Mouse (Mus musculus) MEL (cell line): Measurements from ENCODE around the gene Lyg1. TPM values are rescaled to one million over a fixed set of nuclear protein-coding genes. Genes with fewer than 3 reads are reported as not detected.
A peak's percentile ranks its signal among the peaks of the same experiment; 100 is the strongest.

Experiments used
- DNase-seq: peaks from one replicate; pipeline ENCODE4 v3.0.0; 2011; ENCODE audit warnings: low read depth, low spot score
- H3K27ac ChIP-seq: 2 replicates; pipeline ENCODE4 v1.5.1; 2012; ENCODE audit warnings: low read depth, mild to moderate bottlenecking, control low read depth, low read length, moderate library complexity; ENCODE audit not compliant: control insufficient read depth
- H3K27me3 ChIP-seq, 2 experiments: fragments of 150-350 bp in 1 of 2; sonication (generic) in 1 of 2; 2 replicates each; pipeline ENCODE4 v1.6.1; 2012; ENCODE audit warnings: low read length in 2 of 2, mild to moderate bottlenecking in 2 of 2, improper control_type of control experiment in 1 of 2, moderate library complexity in 1 of 2; ENCODE audit not compliant: insufficient read depth in 2 of 2, control insufficient read depth in 1 of 2
- H3K36me3 ChIP-seq, 2 experiments: 2 replicates each; pipeline ENCODE4 v1.6.1; 2012 to 2014; ENCODE audit warnings: low read length in 2 of 2, improper control_type of control experiment in 1 of 2, inconsistent platforms in 1 of 2, mild to moderate bottlenecking in 1 of 2; ENCODE audit not compliant: insufficient read depth in 2 of 2, control insufficient read depth in 1 of 2
- H3K4me1 ChIP-seq, 2 experiments: fragments of 150-350 bp in 1 of 2; sonication (generic) in 1 of 2; 2 replicates each; pipeline ENCODE4 v1.6.1; 2012; ENCODE audit warnings: low read length in 2 of 2, improper control_type of control experiment in 1 of 2, mild to moderate bottlenecking in 1 of 2; ENCODE audit not compliant: insufficient read depth in 2 of 2, control insufficient read depth in 1 of 2
- H3K4me3 ChIP-seq, 2 experiments: fragments of 150-350 bp in 1 of 2; sonication (generic) in 1 of 2; 2 replicates each; pipeline ENCODE4 v1.5.1; 2012; ENCODE audit warnings: low read depth in 2 of 2, low read length in 2 of 2, mild to moderate bottlenecking in 2 of 2, moderate library complexity in 2 of 2, control low read depth in 1 of 2, improper control_type of control experiment in 1 of 2; ENCODE audit not compliant: control insufficient read depth in 1 of 2, insufficient read depth in 1 of 2
- H3K79me2 ChIP-seq: 2 replicates; pipeline ENCODE4 v1.6.1; 2012; ENCODE audit warnings: mild to moderate bottlenecking, low read length, moderate library complexity; ENCODE audit not compliant: control insufficient read depth, poor library complexity, insufficient read depth
- H3K9ac ChIP-seq: 2 replicates; pipeline ENCODE4 v1.6.1; 2012; ENCODE audit warnings: low read depth, mild to moderate bottlenecking, control low read depth, low read length, moderate library complexity; ENCODE audit not compliant: control insufficient read depth, poor library complexity, severe bottlenecking
- H3K9me3 ChIP-seq: fragments of 150-350 bp; sonication (generic); replicated peaks from 2 replicates; pipeline ENCODE4 v1.6.1; 2012; ENCODE audit warnings: mild to moderate bottlenecking, low read length, improper control_type of control experiment, moderate library complexity; ENCODE audit not compliant: insufficient read depth
- CHD2 ChIP-seq: IDR thresholded peaks from 2 replicates; pipeline ENCODE4 v1.6.1; 2011; ENCODE audit warnings: low read length, improper control_type of control experiment
- E2F4 ChIP-seq: IDR thresholded peaks from 2 replicates; pipeline ENCODE4 v1.6.1; 2011; ENCODE audit warnings: low read depth, low read length, improper control_type of control experiment, borderline replicate concordance
- ELF1 ChIP-seq: IDR thresholded peaks from 2 replicates; pipeline ENCODE4 v1.6.1; 2014; ENCODE audit warnings: low read depth, mild to moderate bottlenecking, inconsistent platforms, low read length, improper control_type of control experiment, moderate library complexity
- EP300 ChIP-seq, 2 experiments: IDR thresholded peaks; 2 replicates each; pipeline ENCODE4 v1.6.1; 2011; ENCODE audit warnings: improper control_type of control experiment in 2 of 2, low read length in 2 of 2, low read depth in 1 of 2, mild to moderate bottlenecking in 1 of 2
- ETS1 ChIP-seq: IDR thresholded peaks from 2 replicates; pipeline ENCODE4 v1.6.1; 2012; ENCODE audit warnings: low read depth, mild to moderate bottlenecking, inconsistent platforms, low read length, improper control_type of control experiment, moderate library complexity
- GABPA ChIP-seq: IDR thresholded peaks from 2 replicates; pipeline ENCODE4 v1.6.1; 2012; ENCODE audit warnings: low read depth, mild to moderate bottlenecking, inconsistent platforms, low read length, improper control_type of control experiment, moderate library complexity
- GATA1 ChIP-seq: IDR thresholded peaks from 2 replicates; pipeline ENCODE4 v1.6.1; 2011; ENCODE audit warnings: low read depth, low read length, improper control_type of control experiment
- JUND ChIP-seq: IDR thresholded peaks from 2 replicates; pipeline ENCODE4 v1.6.1; 2011; ENCODE audit warnings: low read depth, mild to moderate bottlenecking, improper control_type of control experiment, low read length
- KAT2A ChIP-seq: conservative IDR thresholded peaks from 2 replicates; pipeline ENCODE4 v1.6.1; 2012; ENCODE audit warnings: low read depth, low read length, improper control_type of control experiment, inconsistent platforms
- MAFK ChIP-seq: IDR thresholded peaks from 2 replicates; pipeline ENCODE4 v1.6.1; 2011; ENCODE audit warnings: low read depth, mild to moderate bottlenecking, low read length, improper control_type of control experiment, borderline replicate concordance
- MAX ChIP-seq: IDR thresholded peaks from 2 replicates; pipeline ENCODE4 v1.6.1; 2011; ENCODE audit warnings: low read length, improper control_type of control experiment
- MAZ ChIP-seq: IDR thresholded peaks from 2 replicates; pipeline ENCODE4 v1.6.1; 2012; ENCODE audit warnings: low read depth, mild to moderate bottlenecking, inconsistent platforms, low read length, improper control_type of control experiment
- MXI1 ChIP-seq: IDR thresholded peaks from 2 replicates; pipeline ENCODE4 v1.6.1; 2011; ENCODE audit warnings: mild to moderate bottlenecking, low read depth, low read length, improper control_type of control experiment
- NRF1 ChIP-seq: IDR thresholded peaks from 2 replicates; pipeline ENCODE4 v1.6.1; 2014; ENCODE audit warnings: low read depth, mild to moderate bottlenecking, inconsistent platforms, low read length, improper control_type of control experiment, moderate library complexity; ENCODE audit not compliant: poor library complexity, insufficient read depth, severe bottlenecking
- POLR2A ChIP-seq, 2 experiments: IDR thresholded peaks; 2 replicates each; pipeline ENCODE4 v1.6.1; 2011 to 2012; ENCODE audit warnings: low read length in 2 of 2, mild to moderate bottlenecking in 2 of 2, control low read depth in 1 of 2, improper control_type of control experiment in 1 of 2, low read depth in 1 of 2, moderate library complexity in 1 of 2; ENCODE audit not compliant: control insufficient read depth in 1 of 2, insufficient read depth in 1 of 2, poor library complexity in 1 of 2
- POLR2AphosphoS2 ChIP-seq: IDR thresholded peaks from 2 replicates; pipeline ENCODE4 v1.6.1; 2011; ENCODE audit warnings: low read length, improper control_type of control experiment
- RAD21 ChIP-seq: IDR thresholded peaks from 2 replicates; pipeline ENCODE4 v1.6.1; 2011; ENCODE audit warnings: mild to moderate bottlenecking, low read depth, low read length, improper control_type of control experiment
- SMC3 ChIP-seq: IDR thresholded peaks from 2 replicates; pipeline ENCODE4 v1.6.1; 2011; ENCODE audit warnings: low read depth, low read length, improper control_type of control experiment
- TBP ChIP-seq: IDR thresholded peaks from 2 replicates; pipeline ENCODE4 v1.8.0; 2011; ENCODE audit warnings: low read depth, low read length, improper control_type of control experiment
- TCF12 ChIP-seq: IDR thresholded peaks from 2 replicates; pipeline ENCODE4 v1.6.1; 2014; ENCODE audit warnings: low read depth, mild to moderate bottlenecking, inconsistent platforms, low read length, improper control_type of control experiment, moderate library complexity
- UBTF ChIP-seq: IDR thresholded peaks from 2 replicates; pipeline ENCODE4 v1.6.1; 2012; ENCODE audit warnings: low read depth, mild to moderate bottlenecking, inconsistent platforms, low read length, improper control_type of control experiment, moderate library complexity, borderline replicate concordance; ENCODE audit not compliant: insufficient read depth
- USF1 ChIP-seq: IDR thresholded peaks from 2 replicates; pipeline ENCODE4 v1.6.1; 2014; ENCODE audit warnings: low read depth, mild to moderate bottlenecking, inconsistent platforms, low read length, improper control_type of control experiment, moderate library complexity
- USF2 ChIP-seq, 2 experiments: IDR thresholded peaks; 2 replicates each; pipeline ENCODE4 v1.6.1; 2011 to 2012; ENCODE audit warnings: improper control_type of control experiment in 2 of 2, low read length in 2 of 2, borderline replicate concordance in 1 of 2, inconsistent platforms in 1 of 2, low read depth in 1 of 2, mild to moderate bottlenecking in 1 of 2; ENCODE audit not compliant: insufficient read depth in 1 of 2
- ZMIZ1 ChIP-seq: IDR thresholded peaks from 2 replicates; pipeline ENCODE4 v1.6.1; 2012; ENCODE audit warnings: low read depth, mild to moderate bottlenecking, inconsistent platforms, low read length, improper control_type of control experiment, moderate library complexity
- polyA plus RNA-seq, 2 experiments: library from polyadenylated mRNA; stranded (reverse) in 1 of 2; unstranded in 1 of 2; fragments of >175 nt in 1 of 2; fragments of >200 nt in 1 of 2; gene quantifications; 2 replicates each; pipeline versions ENCODE4 v1.2.1 to v1.2.4; 2012; ENCODE audit warnings: low replicate concordance in 2 of 2, low read depth in 1 of 2; ENCODE audit not compliant: insufficient read length in 2 of 2, insufficient read depth in 1 of 2, missing spikeins in 1 of 2
- total RNA-seq: library from RNA; depleted of rRNA; stranded (reverse); fragments of 300-350 nt; gene quantifications from 2 replicates; pipeline ENCODE4 v1.2.3, GENCODE M21; 2012

Gene Lyg1
- total and polyA plus RNA-seq, 3 experiments, result not detected

- no peak for TF ChIP-seq UBTF
- TF ChIP-seq ETS1, result peak; percentile 32; the same call in 1 of the 2 replicates
- no peak for TF ChIP-seq ZMIZ1
- TF ChIP-seq TBP, result no peak
- no peak for TF ChIP-seq MAFK
- TF ChIP-seq JUND, result no peak
- TF ChIP-seq RAD21, result peak; percentile 55
- no peak for TF ChIP-seq E2F4
- TF ChIP-seq EP300 (IDR thresholded peaks at IDR 0.05; ENCODE audit: low read depth in 1 of 2, low read length in 2 of 2), result no peak
- TF ChIP-seq ELF1, result no peak
- TF ChIP-seq KAT2A, result no peak
- TF ChIP-seq SMC3, result peak; percentile 73
- no peak for TF ChIP-seq GABPA
- no peak for TF ChIP-seq USF1
- no peak for TF ChIP-seq MAZ
- TF ChIP-seq USF2 (IDR thresholded peaks at IDR 0.05; ENCODE audit: borderline replicate concordance in 1 of 2, insufficient read depth in 1 of 2, low read depth in 1 of 2, low read length in 2 of 2), result no peak
- no peak for TF ChIP-seq CHD2
Measured at GRCm38 (mm10) chr1:37903178-37903577, 54.4 kb downstream of the Lyg1 start (continued).

- DNase-seq, result peak; percentile 16
- H3K79me2 ChIP-seq, result no peaks in the 10 kb centered on the region
- no peaks in the 10 kb centered on the region for H3K9me3 ChIP-seq
- H3K4me1 ChIP-seq, result no peaks in the 10 kb centered on the region
- H3K27ac ChIP-seq, result no peak overlapping the region
- H3K4me3 ChIP-seq, result no peak overlapping the region
- H3K9ac ChIP-seq, result no peak overlapping the region
- H3K36me3 ChIP-seq, result peaks cover 0 to 10% of the 10 kb centered on the region in 2 experiments; a peak in 2 of 4 replicates
- TF ChIP-seq POLR2AphosphoS2, result 0 out of 2 replicates have a peak, but pooled peaks have one; percentile 18
- TF ChIP-seq TCF12, result no peak
- peaks cover 0 to 1% of the 10 kb centered on the region in 2 experiments; a peak in 1 of 4 replicates for H3K27me3 ChIP-seq
Measured at GRCm38 (mm10) chr1:37900288-37900687, 57.3 kb downstream of the Lyg1 start.

GRCm38 (mm10) chr1:37899816-37900215, 57.7 kb downstream of the Lyg1 start:
- no peak overlapping the region for H3K9ac ChIP-seq
- no peak overlapping the region for H3K4me3 ChIP-seq
- TF ChIP-seq ETS1 (no peak), POLR2A (IDR thresholded peaks at IDR 0.05; ENCODE audit: control insufficient read depth in 1 of 2, insufficient read depth in 1 of 2, low read depth in 1 of 2, low read length in 2 of 2, poor library complexity in 1 of 2) (peak in 1 of 2 experiments; percentile 31; a peak in 1 of 4 replicates), POLR2AphosphoS2 (0 out of 2 replicates have a peak, but pooled peaks have one; percentile 33), MAX (no peak), GABPA (no peak), EP300 (IDR thresholded peaks at IDR 0.05; ENCODE audit: low read depth in 1 of 2, low read length in 2 of 2) (no peak), RAD21 (no peak), MAZ (no peak), NRF1 (no peak), JUND (no peak), ZMIZ1 (no peak; the same call in 1 of the 2 replicates), MXI1 (no peak), ELF1 (no peak), MAFK (no peak), GATA1 (no peak)
- TF ChIP-seq, all 39 proteins: peak for 2
- no peaks in the 10 kb centered on the region for H3K4me1 ChIP-seq
- H3K27me3 ChIP-seq, result no peaks in the 10 kb centered on the region; a peak in 1 of 4 replicates
- H3K79me2 ChIP-seq, result no peaks in the 10 kb centered on the region
- H3K36me3 ChIP-seq, result peaks cover 0 to 10% of the 10 kb centered on the region in 2 experiments; a peak in 2 of 4 replicates
- H3K27ac ChIP-seq, result no peak overlapping the region
- DNase-seq, result no peak
- no peaks in the 10 kb centered on the region for H3K9me3 ChIP-seq
